Mouse (Mus musculus): ENCODE results near the gene Amfr.

GRCm38 (mm10) chr8:93972971-93973734 is 39.5 kb downstream of the Amfr start:
- TF ChIP-seq CTCF (IDR thresholded peaks at IDR 0.05; ENCODE audit: control insufficient read depth, insufficient read depth, insufficient read length) (no peak), USF1 (IDR thresholded peaks at IDR 0.05; ENCODE audit: low read depth) (no peak), MAX (IDR thresholded peaks at IDR 0.05) (no peak), MYOG (IDR thresholded peaks at IDR 0.05; ENCODE audit: control insufficient read depth, extremely low read depth, insufficient read length) (no peak)
